22 mouse cellular contexts compared by ENCODE assay signal in the genomic region with DNA sequence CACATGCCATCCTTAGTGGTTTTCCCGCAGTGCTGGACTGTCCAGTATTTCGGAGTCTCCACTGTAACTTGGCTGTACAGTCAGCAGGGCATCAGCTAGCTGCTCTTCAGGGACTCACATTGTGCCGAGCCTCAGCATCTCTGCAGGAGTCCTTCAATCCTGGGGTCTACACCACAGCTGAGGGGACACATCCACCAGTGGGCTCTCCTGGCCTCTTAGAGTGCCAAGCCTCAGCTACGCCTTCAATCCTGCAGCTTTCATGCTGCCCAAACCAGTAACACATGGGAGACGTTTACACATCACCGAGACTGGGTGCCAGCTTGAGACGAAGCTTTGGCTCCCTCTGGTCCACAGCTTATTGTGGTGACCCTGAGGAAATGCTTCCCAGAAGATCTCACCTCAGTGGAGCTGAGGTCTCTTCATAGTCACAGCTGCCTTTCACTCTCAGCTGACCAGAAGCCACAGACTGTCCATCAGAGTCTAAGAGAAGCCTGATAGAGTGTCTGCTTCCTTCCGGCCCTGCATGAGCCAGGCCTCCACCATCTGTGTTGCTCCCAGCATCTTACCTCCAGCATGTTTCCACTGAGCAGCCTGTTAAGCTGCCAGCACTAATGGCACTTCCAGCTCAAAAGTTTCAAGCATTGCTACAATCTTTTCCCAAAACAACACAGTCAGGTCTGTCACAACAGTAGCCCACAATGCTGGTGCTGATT. TPM values are rescaled to one million over a fixed set of nuclear protein-coding genes. Genes with fewer than 3 reads are reported as not detected.
DNase-seq lines count a peak whose midpoint lies in the region; ATAC-seq lines count a peak whose summit lies in the region.
"Had no signal": no experiment of that assay in that cellular context is flagged by ENCODE, and none has a peak within 500 bp of the region (broad histone marks: within the 10 kb centered on the region; RNA-seq: fewer than 3 reads in every experiment).

No protein-coding gene starts in this region.

- H3K4me2 ChIP-seq in kidney, embryonic 15.5 days: no peak overlapping the region
- H3K4me2 ChIP-seq: heart, embryonic 15.5 days; hindbrain, embryonic 13.5 days; midbrain, embryonic 11.5 days; neural tube, embryonic 15.5 days had no signal

- DNase-seq in cerebellum, adult 8-10 months: no peak
- no peak for DNase-seq in kidney, postnatal 14 days
- DNase-seq in cerebellum, adult 18-20 months: peak; percentile 51 to 57
- no peak for DNase-seq in ovary, postnatal 36 days (ENCODE audit: low spot score)
- DNase-seq: adrenal gland, postnatal 10 days; gastrocnemius, postnatal 25 days; heart, postnatal 36 days; left cerebral cortex, postnatal 4 days; liver; liver, postnatal 0 days; thymus, adult 18-20 months; thymus, postnatal 36 days had no signal

- H3K27me3 ChIP-seq in kidney, embryonic 15.5 days: no peaks in the 10 kb centered on the region
- H3K27me3 ChIP-seq: heart, embryonic 15.5 days; hindbrain, embryonic 13.5 days; neural tube, embryonic 15.5 days had no signal

- no peak overlapping the region for H3K9ac ChIP-seq in kidney, embryonic 15.5 days
- H3K9ac ChIP-seq: heart, embryonic 15.5 days; hindbrain, embryonic 13.5 days; liver, postnatal 0 days; neural tube, embryonic 15.5 days had no signal

- H3K27ac ChIP-seq in kidney, embryonic 15.5 days: peak overlapping the region; percentile 19; the same call in 1 of the 2 replicates
- H3K27ac ChIP-seq: heart, embryonic 15.5 days; hindbrain, embryonic 13.5 days; neural tube, embryonic 15.5 days had no signal

- no peak overlapping the region for H3K4me3 ChIP-seq in kidney, embryonic 15.5 days (replicated peaks)
- H3K4me3 ChIP-seq: heart, embryonic 15.5 days; hindbrain, embryonic 13.5 days; neural tube, embryonic 15.5 days had no signal

- peak; percentile 89 for ATAC-seq in cerebellum, adult (ENCODE audit: insufficient number of reproducible peaks, low FRiP score, low TSS enrichment)
- ATAC-seq in kidney, embryonic 15.5 days (replicated peaks; ENCODE audit: low FRiP score): no peak
- peak; percentile 71 for ATAC-seq in common myeloid progenitor, adult 5-6 weeks (replicated peaks; ENCODE audit: low read depth, poor library complexity, severe bottlenecking)
- ATAC-seq: activated CD4-positive, CD25-positive, alpha-beta regulatory T cell, adult 4 months; forebrain, embryonic 16.5 days; lung, postnatal 0 days had no signal

- H3K4me1 ChIP-seq in kidney, embryonic 15.5 days: peaks cover 14% of the 10 kb centered on the region
- H3K4me1 ChIP-seq: heart, embryonic 15.5 days; neural tube, embryonic 15.5 days had no signal

- no peaks in the 10 kb centered on the region for H3K9me3 ChIP-seq in kidney, embryonic 15.5 days (replicated peaks)
- H3K9me3 ChIP-seq: heart, embryonic 15.5 days; hindbrain, embryonic 13.5 days; neural tube, embryonic 15.5 days had no signal

- 92% methylated on average over 8 of the region's 8 CpGs for WGBS in kidney, embryonic 15.5 days

- peaks cover 58% of the 10 kb centered on the region for H3K36me3 ChIP-seq in kidney, embryonic 15.5 days

RNA-seq across cellular contexts. Expression of gene Cdk17, which starts 54.5 kb away (rescaled TPM):
- 16.7 and 17.2 TPM in 2 replicates for polyA plus RNA-seq in kidney, embryonic 15.5 days (2015; fragmentation: Nextera tagmentation; extraction: Ambion mirVana)
- total RNA-seq in common myeloid progenitor, adult 5-6 weeks (2017): 69.2 and 87.6 TPM in 2 replicates

Comparison
In these comparisons a context has a peak if more than half of its experiments do, and no peak if none do; other contexts are left out.
1. DNase-seq: peak in cerebellum, adult 18-20 months (2 of 2); none in cerebellum, adult 8-10 months (single experiment), kidney, postnatal 14 days (single experiment) and ovary, postnatal 36 days (single experiment).